Mouse (Mus musculus) intestine, embryonic 16.5 days (tissue): Measurements from ENCODE around the gene Appl2. TPM values are rescaled to one million over a fixed set of nuclear protein-coding genes. Genes with fewer than 3 reads are reported as not detected.

Experiments
- polyA plus RNA-seq: library from polyadenylated mRNA; unstranded; fragments of >200 nt; fragmentation: Nextera tagmentation; extraction: Ambion mirVana; gene quantifications from 2 replicates; pipeline ENCODE4 v1.2.1, GENCODE M21; 2015

The Appl2 gene
- polyA plus RNA-seq, 1 experiment from 2014 or later: 50.4 TPM

Other genes starting within 250 kb of the Appl2 start
- 1.6 TPM in 2 replicates for gene Aldh1l2, start 114.6 kb downstream of the Appl2 start, polyA plus RNA-seq
- gene Washc4, start 105.0 kb downstream of the Appl2 start, polyA plus RNA-seq: 43.6 and 46.8 TPM in 2 replicates
- 17.6 and 18.1 TPM in 2 replicates for gene 1500009L16Rik, start 74.1 kb upstream of the Appl2 start, polyA plus RNA-seq